Mouse (Mus musculus) thymus, adult 2 months (tissue): ENCODE measurements around the gene Cd93. TPM values are rescaled to one million over a fixed set of nuclear protein-coding genes. Genes with fewer than 3 reads are reported as not detected.
A peak's percentile ranks its signal among the peaks of the same experiment; 100 is the strongest.

Experiments
- DNase-seq: peaks from one replicate; pipeline ENCODE4 v3.0.0; 2021
- H3K27ac ChIP-seq: fragments of 200-500 bp; 2 replicates; pipeline ENCODE4 v1.5.1; 2012; ENCODE audit warnings: low read length, control low read depth; ENCODE audit not compliant: control insufficient read depth, insufficient read depth
- H3K27me3 ChIP-seq: fragments of 200-500 bp; 2 replicates; pipeline ENCODE4 v1.6.1; 2012; ENCODE audit warnings: mild to moderate bottlenecking, low read length, moderate library complexity, mixed read lengths; ENCODE audit not compliant: control insufficient read depth, insufficient read depth
- H3K36me3 ChIP-seq: fragments of 200-500 bp; 2 replicates; pipeline ENCODE4 v1.6.1; 2012; ENCODE audit warnings: mild to moderate bottlenecking, low read length, moderate library complexity; ENCODE audit not compliant: control insufficient read depth, insufficient read depth
- H3K4me1 ChIP-seq: fragments of 200-500 bp; replicated peaks from 2 replicates; pipeline ENCODE4 v1.6.1; 2012; ENCODE audit warnings: low read length; ENCODE audit not compliant: control insufficient read depth, insufficient read depth
- H3K4me3 ChIP-seq: fragments of 200-500 bp; 2 replicates; pipeline ENCODE4 v1.5.1; 2012; ENCODE audit warnings: mild to moderate bottlenecking, low read length, control low read depth, moderate library complexity; ENCODE audit not compliant: control insufficient read depth, insufficient read depth
- CTCF ChIP-seq: fragments of 200-500 bp; IDR thresholded peaks from 2 replicates; pipeline ENCODE4 v1.5.1; 2012; ENCODE audit warnings: mild to moderate bottlenecking, control low read depth, low read length, moderate library complexity, borderline replicate concordance; ENCODE audit not compliant: control insufficient read depth, poor library complexity, insufficient read depth; ENCODE audit errors: extremely low read depth
- POLR2A ChIP-seq: fragments of 200-500 bp; IDR thresholded peaks from 2 replicates; pipeline ENCODE4 v1.6.1; 2012; ENCODE audit warnings: mild to moderate bottlenecking, low read length, control low read depth, moderate library complexity; ENCODE audit not compliant: control insufficient read depth, poor library complexity, insufficient read depth; ENCODE audit errors: extremely low read depth
- WGBS: fragments of 180-500 bp; shearing (Covaris S2); methylation state at CpG from one replicate; pipeline ENCODE4 v1.1.7; 2018; 5-methylcytosine and 5-hydroxymethylcytosine counted together
- polyA plus RNA-seq: library from polyadenylated mRNA; depleted of rRNA; stranded (reverse); fragments of >200 nt; gene quantifications from 2 replicates; pipeline ENCODE4 v1.2.3, GENCODE M21; 2012; rRNA removed

The Cd93 gene
- polyA plus RNA-seq: 3.3 and 3.6 TPM in 2 replicates

GRCm38 (mm10) chr2:148443249-148443958 lies at the start of gene Cd93:
Cd93 (minus strand) TSS chr2:148443563.
- peak; percentile 37 for DNase-seq
- H3K36me3 ChIP-seq: no peaks in the 10 kb centered on the region
- peak within 1 kb of the TSS; percentile 33 for H3K4me3 ChIP-seq
- TF ChIP-seq POLR2A (no peak), CTCF (no peak)
- peak within 1 kb of the TSS; percentile 26; the same call in 1 of the 2 replicates for H3K27ac ChIP-seq
- 13% methylated on average over 13 of the region's 13 CpGs for WGBS
- H3K27me3 ChIP-seq: no peaks in the 10 kb centered on the region
- peaks cover 24% of the 10 kb centered on the region for H3K4me1 ChIP-seq

DNA sequence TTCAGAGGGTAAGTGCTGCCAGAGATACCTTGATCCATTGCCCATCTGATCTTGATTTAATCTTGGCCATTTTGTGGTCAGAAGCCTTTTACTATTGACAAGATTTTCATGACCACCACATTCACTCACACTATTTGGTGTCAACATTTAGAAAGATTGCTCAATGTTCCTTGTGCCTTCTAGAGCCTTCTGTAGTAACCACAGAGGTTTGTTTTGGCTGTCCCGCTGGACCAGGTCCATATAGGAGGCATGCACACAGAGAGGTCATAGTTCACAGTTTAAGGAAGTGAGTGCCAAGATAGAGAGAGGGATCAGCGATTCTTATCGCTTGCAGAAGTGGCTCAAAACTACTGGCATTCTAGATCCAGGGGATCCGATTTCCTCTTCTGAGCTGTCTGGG lies 48.7 kb upstream of the Cd93 start:
- Histone ChIP-seq H3K27me3 (no peaks in the 10 kb centered on the region), H3K27ac (no peak overlapping the region), H3K4me3 (no peak overlapping the region), H3K4me1 (no peaks in the 10 kb centered on the region), H3K36me3 (no peaks in the 10 kb centered on the region)
- 67% methylated on average over 4 of the region's 4 CpGs for WGBS
- TF ChIP-seq CTCF (no peak), POLR2A (no peak)
- DNase-seq: no peak

GRCm38 (mm10) chr2:148490150-148490549 lies 46.8 kb upstream of the Cd93 start:
- no peak for DNase-seq
- no peak overlapping the region for H3K4me3 ChIP-seq
- H3K27ac ChIP-seq: no peak overlapping the region
- no peaks in the 10 kb centered on the region for H3K4me1 ChIP-seq
- no peaks in the 10 kb centered on the region for H3K27me3 ChIP-seq
- no peak for TF ChIP-seq CTCF
- TF ChIP-seq POLR2A: no peak
- 81% methylated on average over 6 of the region's 6 CpGs for WGBS
- H3K36me3 ChIP-seq: no peaks in the 10 kb centered on the region

GRCm38 (mm10) chr2:148488885-148489284 lies 45.5 kb upstream of the Cd93 start:
- no peak for TF ChIP-seq POLR2A
- TF ChIP-seq CTCF: no peak
- WGBS: 31% methylated on average over 2 of the region's 2 CpGs
- H3K27me3 ChIP-seq: no peaks in the 10 kb centered on the region
- DNase-seq: no peak
- H3K4me1 ChIP-seq: no peaks in the 10 kb centered on the region
- no peak overlapping the region for H3K4me3 ChIP-seq
- no peaks in the 10 kb centered on the region for H3K36me3 ChIP-seq
- no peak overlapping the region for H3K27ac ChIP-seq

DNA sequence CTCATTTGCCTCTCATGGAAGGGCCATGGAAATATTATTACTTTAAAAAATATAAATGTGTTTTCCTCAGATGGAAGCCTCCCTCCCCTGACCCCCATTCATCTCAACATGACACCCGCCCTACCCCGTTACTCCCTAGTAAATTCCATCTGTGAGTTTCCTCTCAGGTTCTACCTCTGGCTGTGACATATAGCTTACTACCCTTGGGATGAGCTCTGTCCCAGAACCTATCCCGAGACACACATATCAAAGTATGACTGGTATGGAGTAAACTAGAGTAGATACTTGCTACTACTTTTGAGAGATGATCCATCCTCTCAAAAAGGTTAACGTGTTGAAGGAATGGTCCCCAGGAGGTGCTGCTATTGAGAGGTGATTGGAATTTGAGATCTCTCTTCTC lies 42.2 kb upstream of the Cd93 start:
- no peak for DNase-seq
- Histone ChIP-seq H3K27ac (no peak overlapping the region), H3K27me3 (no peaks in the 10 kb centered on the region), H3K4me1 (no peaks in the 10 kb centered on the region), H3K36me3 (no peaks in the 10 kb centered on the region), H3K4me3 (no peak overlapping the region)
- TF ChIP-seq CTCF (no peak), POLR2A (no peak)
- WGBS: 95% methylated on average over 4 of the region's 4 CpGs

DNA sequence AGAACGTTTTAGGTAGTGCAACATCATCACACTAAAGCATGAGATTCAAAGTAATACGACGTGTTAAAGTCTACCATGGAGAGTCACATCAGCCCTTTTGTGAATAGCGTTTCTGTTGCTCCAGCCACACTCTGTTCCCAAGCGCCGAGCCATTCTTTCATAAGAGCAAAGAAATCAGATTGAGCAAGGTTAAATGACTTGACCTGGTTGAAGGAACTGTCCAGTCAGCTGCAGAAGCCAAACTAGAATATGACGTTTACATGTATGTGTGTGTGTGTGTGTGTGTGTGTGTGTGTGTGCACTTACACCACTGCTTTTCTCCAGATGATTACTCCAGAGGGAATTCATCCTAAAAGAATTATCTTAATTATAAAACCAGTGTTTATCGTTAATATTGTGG lies 37.0 kb upstream of the Cd93 start:
- WGBS: 94% methylated on average over 8 of the region's 8 CpGs
- Histone ChIP-seq H3K27ac (no peak overlapping the region), H3K36me3 (no peaks in the 10 kb centered on the region), H3K4me3 (no peak overlapping the region), H3K4me1 (no peaks in the 10 kb centered on the region), H3K27me3 (no peaks in the 10 kb centered on the region)
- TF ChIP-seq POLR2A (no peak), CTCF (no peak)
- DNase-seq: no peak
